Mouse (Mus musculus): ENCODE results near the gene Tamm41. TPM values are rescaled to one million over a fixed set of nuclear protein-coding genes. Genes with fewer than 3 reads are reported as not detected.
A peak's percentile ranks its signal among the peaks of the same experiment; 100 is the strongest.

Tamm41 gene
- polyA plus RNA-seq, 2 experiments: 16.0 to 27.3 TPM

DNA sequence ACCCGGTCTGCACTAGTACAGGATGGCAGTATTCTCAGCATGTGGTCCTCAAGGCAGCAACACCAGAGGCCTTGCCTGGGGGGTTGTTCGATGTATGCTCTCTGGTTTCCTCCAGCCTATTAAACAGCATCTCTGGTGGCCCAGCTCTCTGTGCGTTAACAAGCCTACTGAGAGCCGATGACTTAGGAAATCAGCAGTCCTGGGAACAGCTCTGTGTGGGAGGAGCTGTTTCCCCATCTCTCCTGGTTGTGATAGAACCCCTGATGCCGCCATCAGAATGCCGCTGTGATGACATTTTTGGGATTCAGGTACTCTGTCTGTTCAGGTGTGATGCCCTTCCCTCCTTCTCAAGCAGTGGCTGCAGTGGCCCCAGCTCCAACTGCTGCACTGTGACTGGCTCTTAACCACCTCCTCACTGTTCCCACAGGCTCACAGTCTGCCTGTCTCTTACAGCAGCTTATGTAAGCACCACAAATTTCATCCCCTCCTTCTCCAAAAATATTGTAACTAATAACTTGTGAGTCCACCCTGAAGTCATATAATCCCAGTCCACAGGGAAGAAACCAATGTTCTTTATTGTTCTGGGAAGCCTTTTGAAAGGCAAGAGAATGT is 14.0 kb upstream of the Tamm41 start:
- ATAC-seq (ENCODE audit: insufficient read depth): no peak
- 51% methylated on average over 6 of the region's 6 CpGs for WGBS (ENCODE audit: insufficient replicate concordance)
- H3K36me3 ChIP-seq (replicated peaks; ENCODE audit: control insufficient read depth, insufficient read depth, low read depth): no peaks in the 10 kb centered on the region

DNA sequence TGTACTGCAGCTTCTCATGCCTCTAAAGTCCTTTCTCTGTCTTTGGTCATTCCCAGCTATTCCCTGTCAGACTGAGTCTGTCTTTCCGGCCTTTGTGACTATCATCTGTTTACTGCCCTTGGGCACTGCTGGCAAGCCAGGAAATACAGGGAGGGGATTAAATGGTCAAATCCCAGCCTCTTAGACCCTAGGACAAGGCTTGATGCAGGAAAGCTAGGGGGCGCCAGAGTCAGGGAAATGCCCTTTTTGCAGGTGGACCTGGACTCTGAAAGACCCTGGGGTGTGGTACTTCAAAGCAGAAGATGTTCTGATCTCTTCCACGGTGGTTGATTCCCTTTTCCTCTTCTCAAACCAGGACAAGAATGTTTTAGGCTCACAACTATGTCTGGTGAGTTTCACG is 11.3 kb upstream of the Tamm41 start:
- no peaks in the 10 kb centered on the region for H3K9me3 ChIP-seq (ENCODE audit: control insufficient read depth, low read length)
- H3K27ac ChIP-seq: no peak overlapping the region
- ATAC-seq (ENCODE audit: insufficient read depth) (no peak), DNase-seq (ENCODE audit: low read depth in 3 of 3, low spot score in 3 of 3) (no peak)
- TF ChIP-seq EP300 (IDR thresholded peaks at IDR 0.05; ENCODE audit: low read depth) (no peak), CTCF (IDR thresholded peaks at IDR 0.05; ENCODE audit: low read depth) (peak; percentile 46)
- no peaks in the 10 kb centered on the region for H3K4me1 ChIP-seq (replicated peaks; ENCODE audit: control insufficient read depth in 2 of 2, insufficient read depth in 2 of 2, low read length in 1 of 2)
- no peaks in the 10 kb centered on the region for H3K36me3 ChIP-seq (replicated peaks; ENCODE audit: control insufficient read depth, insufficient read depth, low read depth)
- WGBS (ENCODE audit: insufficient replicate concordance): 18% methylated on average over 4 of the region's 4 CpGs
- H3K4me3 ChIP-seq (ENCODE audit: insufficient read depth in 1 of 2, low read depth in 2 of 2, low read length in 2 of 2): no peak overlapping the region
- H3K4me2 ChIP-seq (ENCODE audit: low read depth): no peak overlapping the region
- H3K27me3 ChIP-seq (ENCODE audit: control insufficient read depth, insufficient read depth, low read length): no peaks in the 10 kb centered on the region
- H3K9ac ChIP-seq (replicated peaks): no peak overlapping the region

More for the DNA sequence above, 14.0 kb upstream of the Tamm41 start:
- Histone ChIP-seq H3K9me3 (ENCODE audit: control insufficient read depth, low read length) (no peaks in the 10 kb centered on the region), H3K4me3 (ENCODE audit: insufficient read depth in 1 of 2, low read depth in 2 of 2, low read length in 2 of 2) (no peak overlapping the region), H3K27ac (no peak overlapping the region), H3K27me3 (ENCODE audit: control insufficient read depth, insufficient read depth, low read length) (no peaks in the 10 kb centered on the region), H3K9ac (replicated peaks) (no peak overlapping the region), H3K4me1 (replicated peaks; ENCODE audit: control insufficient read depth in 2 of 2, insufficient read depth in 2 of 2, low read length in 1 of 2) (no peaks in the 10 kb centered on the region), H3K4me2 (ENCODE audit: low read depth) (no peak overlapping the region)
- no peak for DNase-seq (ENCODE audit: low read depth in 3 of 3, low spot score in 3 of 3)
- TF ChIP-seq CTCF (IDR thresholded peaks at IDR 0.05; ENCODE audit: low read depth) (no peak), EP300 (IDR thresholded peaks at IDR 0.05; ENCODE audit: low read depth) (no peak)

DNA sequence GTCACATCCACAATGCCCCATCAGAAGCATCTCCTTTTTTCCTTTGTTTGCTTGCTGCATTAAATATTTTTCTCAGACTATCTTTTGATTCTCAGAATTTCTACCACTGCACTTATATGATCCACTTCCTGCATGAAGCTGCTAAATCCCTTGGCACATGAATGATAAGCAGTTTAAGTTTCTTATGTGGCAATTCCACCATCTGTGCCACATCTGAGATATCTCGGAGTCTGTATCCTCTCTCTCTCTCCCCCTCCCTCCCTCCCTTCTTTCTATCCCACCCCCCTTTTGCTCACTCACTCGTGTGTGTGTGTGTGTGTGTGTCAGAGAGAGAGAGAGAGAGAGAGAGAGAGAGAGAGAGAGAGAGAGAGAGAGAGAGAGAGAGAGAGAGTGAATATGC is 10.1 kb upstream of the Tamm41 start:
- Histone ChIP-seq H3K4me1 (replicated peaks; ENCODE audit: control insufficient read depth in 2 of 2, insufficient read depth in 2 of 2, low read length in 1 of 2) (no peaks in the 10 kb centered on the region), H3K4me3 (ENCODE audit: insufficient read depth in 1 of 2, low read depth in 2 of 2, low read length in 2 of 2) (no peak overlapping the region), H3K9ac (replicated peaks) (no peak overlapping the region), H3K4me2 (ENCODE audit: low read depth) (no peak overlapping the region), H3K27ac (no peak overlapping the region), H3K27me3 (ENCODE audit: control insufficient read depth, insufficient read depth, low read length) (no peaks in the 10 kb centered on the region), H3K36me3 (replicated peaks; ENCODE audit: control insufficient read depth, insufficient read depth, low read depth) (no peaks in the 10 kb centered on the region), H3K9me3 (ENCODE audit: control insufficient read depth, low read length) (no peaks in the 10 kb centered on the region)
- TF ChIP-seq EP300 (IDR thresholded peaks at IDR 0.05; ENCODE audit: low read depth) (no peak), CTCF (IDR thresholded peaks at IDR 0.05; ENCODE audit: low read depth) (no peak)
- ATAC-seq (ENCODE audit: insufficient read depth) (no peak), DNase-seq (ENCODE audit: low read depth in 3 of 3, low spot score in 3 of 3) (no peak)
- WGBS (ENCODE audit: insufficient replicate concordance): 28% methylated on average over 2 of the region's 2 CpGs

DNA sequence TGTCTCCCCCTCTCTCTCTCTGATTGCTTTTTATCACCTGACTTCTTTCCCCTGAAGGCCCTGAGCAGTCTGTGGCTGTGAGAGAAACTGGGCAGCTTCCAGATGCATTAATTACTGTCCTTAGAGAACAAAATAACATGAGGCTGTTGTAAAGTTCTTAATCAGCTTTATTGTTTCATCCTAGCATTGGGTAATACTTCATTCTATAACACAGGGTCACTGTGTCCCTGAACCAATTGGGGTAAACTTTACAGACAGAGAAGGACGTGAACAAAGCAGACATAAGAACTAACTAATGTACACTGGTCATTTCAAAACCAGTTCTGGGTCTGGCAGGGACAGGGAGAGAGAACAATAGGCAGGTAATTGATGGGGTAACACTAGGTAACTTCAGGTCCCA is 8.4 kb upstream of the Tamm41 start:
- no peak for ATAC-seq (ENCODE audit: insufficient read depth)
- DNase-seq (ENCODE audit: low read depth in 3 of 3, low spot score in 3 of 3): no peak
- Histone ChIP-seq H3K9ac (replicated peaks) (no peak overlapping the region), H3K27ac (no peak overlapping the region), H3K27me3 (ENCODE audit: control insufficient read depth, insufficient read depth, low read length) (no peaks in the 10 kb centered on the region), H3K4me1 (replicated peaks; ENCODE audit: control insufficient read depth in 2 of 2, insufficient read depth in 2 of 2, low read length in 1 of 2) (no peaks in the 10 kb centered on the region), H3K4me2 (ENCODE audit: low read depth) (no peak overlapping the region), H3K36me3 (replicated peaks; ENCODE audit: control insufficient read depth, insufficient read depth, low read depth) (no peaks in the 10 kb centered on the region), H3K4me3 (ENCODE audit: insufficient read depth in 1 of 2, low read depth in 2 of 2, low read length in 2 of 2) (no peak overlapping the region), H3K9me3 (ENCODE audit: control insufficient read depth, low read length) (no peaks in the 10 kb centered on the region)
- TF ChIP-seq CTCF (IDR thresholded peaks at IDR 0.05; ENCODE audit: low read depth) (no peak), EP300 (IDR thresholded peaks at IDR 0.05; ENCODE audit: low read depth) (no peak)
- WGBS (ENCODE audit: insufficient replicate concordance): 43% methylated on average over 1 of the region's 1 CpGs

DNA sequence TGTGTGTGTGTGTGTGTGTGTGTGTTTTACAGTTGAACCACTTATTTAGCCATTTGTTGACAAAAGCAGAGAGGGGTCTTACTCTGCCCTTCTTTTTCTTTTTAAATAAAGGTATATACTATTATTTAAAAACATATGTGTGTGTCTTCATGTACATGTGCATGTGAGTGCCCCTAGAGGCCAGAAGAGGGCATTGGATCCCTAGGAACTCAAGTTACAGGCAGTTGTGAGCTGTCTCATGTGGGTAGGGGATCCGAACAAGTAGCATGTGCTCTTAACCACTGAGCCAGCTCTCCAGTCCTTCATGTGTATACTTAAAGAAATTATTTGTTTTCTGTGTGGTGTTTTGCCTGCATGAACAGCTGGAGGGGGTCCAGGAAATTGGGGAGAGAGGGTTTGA is 7.0 kb upstream of the Tamm41 start:
- no peaks in the 10 kb centered on the region for H3K9me3 ChIP-seq (ENCODE audit: control insufficient read depth, low read length)
- no peak overlapping the region for H3K27ac ChIP-seq
- H3K9ac ChIP-seq (replicated peaks): no peak overlapping the region
- ATAC-seq (ENCODE audit: insufficient read depth) (no peak), DNase-seq (ENCODE audit: low read depth in 3 of 3, low spot score in 3 of 3) (no peak)
- H3K4me2 ChIP-seq (ENCODE audit: low read depth): no peak overlapping the region
- no peak overlapping the region for H3K4me3 ChIP-seq (ENCODE audit: insufficient read depth in 1 of 2, low read depth in 2 of 2, low read length in 2 of 2)
- 35% methylated on average over 1 of the region's 1 CpGs for WGBS (ENCODE audit: insufficient replicate concordance)
- no peaks in the 10 kb centered on the region for H3K36me3 ChIP-seq (replicated peaks; ENCODE audit: control insufficient read depth, insufficient read depth, low read depth)
- TF ChIP-seq EP300 (IDR thresholded peaks at IDR 0.05; ENCODE audit: low read depth) (no peak), CTCF (IDR thresholded peaks at IDR 0.05; ENCODE audit: low read depth) (peak; percentile 41)
- H3K4me1 ChIP-seq (replicated peaks; ENCODE audit: control insufficient read depth in 2 of 2, insufficient read depth in 2 of 2, low read length in 1 of 2): no peaks in the 10 kb centered on the region
- H3K27me3 ChIP-seq (ENCODE audit: control insufficient read depth, insufficient read depth, low read length): no peaks in the 10 kb centered on the region
